Mouse (Mus musculus): ENCODE measurements around the gene Sprr2h. TPM values are rescaled to one million over a fixed set of nuclear protein-coding genes. Genes with fewer than 3 reads are reported as not detected.

Gene Sprr2h
- total RNA-seq (2021): not detected

GRCm38 (mm10) chr3:92385385-92385784, at the start of gene Sprr2h:
Gene Sprr2h (plus strand): TSS chr3:92385685.
- no peak for DNase-seq

GRCm38 (mm10) chr3:92336278-92336677, 49.2 kb upstream of the Sprr2h start:
- no peak for DNase-seq

GRCm38 (mm10) chr3:92338840-92339239, 46.6 kb upstream of the Sprr2h start, which contains the start of gene Sprr2d:
Gene Sprr2d (plus strand): TSS chr3:92339140.
- no peak for DNase-seq

- DNase-seq: no peak
Measured at GRCm38 (mm10) chr3:92351843-92352242, 33.6 kb upstream of the Sprr2h start, which contains the start of gene Sprr2e. Gene Sprr2e (plus strand): TSS chr3:92352143.

- DNase-seq: no peak
Measured at GRCm38 (mm10) chr3:92361619-92362018, 23.9 kb upstream of the Sprr2h start.

GRCm38 (mm10) chr3:92364887-92365286, 20.6 kb upstream of the Sprr2h start, which contains the start of gene Sprr2f:
Gene Sprr2f (plus strand): TSS chr3:92365187.
- no peak for DNase-seq

GRCm38 (mm10) chr3:92373613-92374012, 11.9 kb upstream of the Sprr2h start:
- no peak for DNase-seq

- DNase-seq: no peak
Measured at GRCm38 (mm10) chr3:92394301-92394700, 8.8 kb downstream of the Sprr2h start.

- DNase-seq: no peak
Measured at GRCm38 (mm10) chr3:92407691-92408090, 22.2 kb downstream of the Sprr2h start, which contains the start of gene Sprr2i. Gene Sprr2i (plus strand): TSS chr3:92407991.

- DNase-seq: no peak
Measured at GRCm38 (mm10) chr3:92417782-92418181, 32.3 kb downstream of the Sprr2h start, which contains the start of gene Sprr2j-ps. Gene Sprr2j-ps (plus strand): TSS chr3:92418082.

- no peak for DNase-seq
Measured at GRCm38 (mm10) chr3:92429323-92429722, 43.8 kb downstream of the Sprr2h start, which contains the start of gene Gm9774. Gene Gm9774 (minus strand): TSS chr3:92429423.

- DNase-seq: no peak
Measured at GRCm38 (mm10) chr3:92432282-92432681, 46.8 kb downstream of the Sprr2h start, which contains the start of gene Sprr2k. Gene Sprr2k (plus strand): TSS chr3:92432582.

Other genes with a start within 250 kb of the Sprr2h start
- gene Lelp1, start 242.9 kb upstream of the Sprr2h start, total RNA-seq (2021): not detected
- under 1 TPM in 1 of 2 experiments, not detected in 1; 0.19 TPM for gene Sprr2a1, start 169.9 kb upstream of the Sprr2h start, total RNA-seq (2021)
- 1 to 10 TPM; 4.0 to 5.1 TPM for gene Sprr2a2, start 169.8 kb upstream of the Sprr2h start, total RNA-seq (2021)
- not detected for gene Sprr2a3, start 100.3 kb upstream of the Sprr2h start, total RNA-seq (2021)
- gene Sprr2b, start 69.1 kb upstream of the Sprr2h start, total RNA-seq (2021): not detected
- not detected for gene Sprr2d, start 46.5 kb upstream of the Sprr2h start, total RNA-seq (2021)
- not detected for gene Sprr2e, start 33.5 kb upstream of the Sprr2h start, total RNA-seq (2021)
- not detected for gene Sprr2f, start 20.5 kb upstream of the Sprr2h start, total RNA-seq (2021)
- not detected for gene Sprr2i, start 22.3 kb downstream of the Sprr2h start, total RNA-seq (2021)
- gene Sprr2j-ps, start 32.4 kb downstream of the Sprr2h start, total RNA-seq (2021): not detected
- 1 to 10 TPM; 1.7 to 4.6 TPM for gene Gm9774, start 43.7 kb downstream of the Sprr2h start, total RNA-seq (2021)
- not detected for gene Sprr2k, start 46.9 kb downstream of the Sprr2h start, total RNA-seq (2021)
- not detected for gene Sprr1b, start 53.1 kb downstream of the Sprr2h start, total RNA-seq (2021)
- not detected for gene Sprr3, start 73.0 kb downstream of the Sprr2h start, total RNA-seq (2021)
- gene Sprr1a, start 100.2 kb downstream of the Sprr2h start, total RNA-seq (2021): not detected
- gene Sprr4, start 114.8 kb downstream of the Sprr2h start, total RNA-seq (2021): not detected
- gene 2310046K23Rik, start 148.8 kb downstream of the Sprr2h start, total RNA-seq (2021): not detected
- gene Ivl, start 188.1 kb downstream of the Sprr2h start, total RNA-seq (2021): not detected
- gene Smcp, start 203.3 kb downstream of the Sprr2h start, total RNA-seq (2021): not detected
- gene 2210017I01Rik, start 221.8 kb downstream of the Sprr2h start, total RNA-seq (2021): not detected
- not detected for gene Lce6a, start 236.0 kb downstream of the Sprr2h start, total RNA-seq (2021)